Mouse (Mus musculus) heart, embryonic 11.5 days (tissue): ENCODE measurements around the gene Uprt. TPM values are rescaled to one million over a fixed set of nuclear protein-coding genes. Genes with fewer than 3 reads are reported as not detected.

Experiments used
- ATAC-seq: fragments of 200-750 bp; cut with Nextera tagmentation; replicated peaks from 2 replicates; pipeline ENCODE4 v1.8.0; 2017; ENCODE audit warnings: moderate library complexity; ENCODE audit not compliant: insufficient number of reproducible peaks, low FRiP score, low TSS enrichment
- H3K27ac ChIP-seq: fragments of 300-500 bp; sonication (generic); 2 replicates; pipeline ENCODE4 v1.5.1; 2014; ENCODE audit warnings: mild to moderate bottlenecking, low read depth, low read length
- H3K27me3 ChIP-seq: fragments of 300-500 bp; sonication (generic); 2 replicates; pipeline ENCODE4 v1.6.1; 2014; ENCODE audit warnings: mild to moderate bottlenecking, low read length, mixed read lengths; ENCODE audit not compliant: control insufficient read depth, insufficient read depth
- H3K36me3 ChIP-seq: fragments of 300-500 bp; sonication (generic); 2 replicates; pipeline ENCODE4 v1.6.1; 2014; ENCODE audit warnings: mild to moderate bottlenecking, low read length, moderate library complexity, mixed read lengths; ENCODE audit not compliant: control insufficient read depth, insufficient read depth
- H3K4me1 ChIP-seq: fragments of 300-500 bp; sonication (generic); 2 replicates; pipeline ENCODE4 v1.6.1; 2014; ENCODE audit warnings: low read length; ENCODE audit not compliant: control insufficient read depth, insufficient read depth
- H3K4me2 ChIP-seq: fragments of 300-500 bp; sonication (generic); 2 replicates; pipeline ENCODE4 v1.6.1; 2014; ENCODE audit warnings: mild to moderate bottlenecking, moderate library complexity
- H3K4me3 ChIP-seq: fragments of 300-500 bp; sonication (generic); 2 replicates; pipeline ENCODE4 v1.5.1; 2014; ENCODE audit warnings: low read depth, low read length
- H3K9ac ChIP-seq: fragments of 300-500 bp; sonication (generic); 2 replicates; pipeline ENCODE4 v1.6.1; 2014; ENCODE audit warnings: mild to moderate bottlenecking, low read depth, low read length, moderate library complexity
- H3K9me3 ChIP-seq: fragments of 300-500 bp; sonication (generic); replicated peaks from 2 replicates; pipeline ENCODE4 v1.6.1; 2016; ENCODE audit warnings: low read length; ENCODE audit not compliant: control insufficient read depth
- WGBS: fragments of 180-500 bp; shearing (Covaris S2); extraction: QIAGEN DNeasy Blood & Tissue Kit; methylation state at CpG from one replicate; pipeline ENCODE4 v1.1.7; 2014; ENCODE audit not compliant: insufficient replicate concordance; 5-methylcytosine and 5-hydroxymethylcytosine counted together
- polyA plus RNA-seq: library from polyadenylated mRNA; unstranded; fragments of >200 nt; fragmentation: Nextera tagmentation; extraction: Ambion mirVana; gene quantifications from 2 replicates; pipeline ENCODE4 v1.2.1, GENCODE M21; 2014

Uprt gene
- polyA plus RNA-seq, 1 experiment from 2014 or later: 1.9 TPM

- Histone ChIP-seq H3K36me3 (no peaks in the 10 kb centered on the region), H3K9me3 (no peaks in the 10 kb centered on the region), H3K27ac (no peak overlapping the region), H3K4me2 (no peak overlapping the region), H3K4me1 (no peaks in the 10 kb centered on the region), H3K4me3 (no peak overlapping the region), H3K27me3 (no peaks in the 10 kb centered on the region), H3K9ac (no peak overlapping the region)
- no peak for ATAC-seq
- 74% methylated on average over 4 of the region's 4 CpGs for WGBS
Observed at GRCm38 (mm10) chrX:104488870-104489467, 6.4 kb downstream of the Uprt start.

DNA sequence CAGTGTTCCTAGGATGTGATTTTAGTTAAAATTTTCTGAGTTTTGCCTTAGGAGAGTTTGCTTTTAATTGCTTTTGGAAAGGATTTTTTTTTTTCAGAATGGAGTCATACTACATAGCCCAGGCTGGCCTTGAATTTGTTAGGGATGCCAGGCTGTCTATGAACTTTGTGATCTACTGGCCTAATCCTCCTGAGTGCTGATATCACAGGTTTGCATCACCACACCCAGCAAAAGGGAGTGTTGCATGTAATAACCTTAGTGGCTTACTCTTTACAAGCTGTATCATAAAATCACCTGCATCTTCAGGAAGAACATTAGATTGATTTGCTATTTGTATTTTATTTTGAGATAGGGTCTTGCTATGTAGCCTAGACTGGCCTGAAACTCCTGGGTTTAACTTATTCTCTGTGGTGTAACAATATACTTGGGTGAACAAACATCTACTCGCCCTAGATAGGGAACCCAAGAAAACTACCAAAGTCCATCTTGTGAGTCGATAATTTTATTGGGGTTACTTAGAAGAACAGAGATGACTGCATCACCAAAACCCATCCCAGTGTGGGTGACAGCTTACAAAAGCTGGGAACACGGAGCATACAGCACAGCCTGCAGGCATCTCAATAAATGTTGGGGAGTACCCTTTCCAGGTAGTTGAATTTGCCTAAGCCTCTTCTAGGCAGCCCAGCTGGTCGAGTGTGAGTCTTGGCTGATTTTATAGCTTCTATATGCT is 7.2 kb downstream of the Uprt start:
- Histone ChIP-seq H3K9ac (no peak overlapping the region), H3K4me2 (no peak overlapping the region), H3K4me1 (no peaks in the 10 kb centered on the region), H3K27ac (no peak overlapping the region), H3K36me3 (no peaks in the 10 kb centered on the region), H3K4me3 (no peak overlapping the region), H3K9me3 (no peaks in the 10 kb centered on the region), H3K27me3 (no peaks in the 10 kb centered on the region)
- WGBS: 42% methylated on average over 4 of the region's 4 CpGs
- no peak for ATAC-seq

DNA sequence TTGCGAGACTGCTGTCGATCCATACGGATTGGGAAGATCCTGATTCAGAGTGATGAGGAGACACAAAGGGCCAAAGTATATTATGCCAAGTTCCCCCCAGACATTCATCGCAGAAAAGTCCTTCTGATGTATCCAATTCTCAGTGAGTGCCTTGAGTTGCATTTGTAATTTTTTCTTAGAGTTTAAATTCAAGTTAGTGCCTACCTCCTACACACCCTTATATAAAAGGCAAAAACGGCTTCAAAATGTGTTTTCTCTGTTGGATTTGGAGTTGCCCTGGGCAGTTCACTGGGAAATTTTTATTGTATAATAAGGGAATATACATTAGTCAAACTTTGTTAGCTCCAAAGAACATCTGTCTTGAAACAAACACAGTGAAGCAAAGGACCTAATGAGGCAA is 19.1 kb downstream of the Uprt start:
- no peak overlapping the region for H3K27ac ChIP-seq
- ATAC-seq: no peak
- no peak overlapping the region for H3K4me2 ChIP-seq
- no peaks in the 10 kb centered on the region for H3K36me3 ChIP-seq
- H3K9me3 ChIP-seq: no peaks in the 10 kb centered on the region
- no peak overlapping the region for H3K4me3 ChIP-seq
- no peaks in the 10 kb centered on the region for H3K4me1 ChIP-seq
- whole genome bisulfite sequencing: 82% methylated on average over 5 of the region's 5 CpGs
- H3K27me3 ChIP-seq: no peaks in the 10 kb centered on the region
- no peak overlapping the region for H3K9ac ChIP-seq

- 80% methylated on average over 4 of the region's 4 CpGs for WGBS
- ATAC-seq: no peak
- H3K9me3 ChIP-seq: no peaks in the 10 kb centered on the region
- no peaks in the 10 kb centered on the region for H3K36me3 ChIP-seq
- H3K4me2 ChIP-seq: no peak overlapping the region
- no peaks in the 10 kb centered on the region for H3K27me3 ChIP-seq
- H3K4me3 ChIP-seq: no peak overlapping the region
- H3K4me1 ChIP-seq: no peaks in the 10 kb centered on the region
- H3K27ac ChIP-seq: no peak overlapping the region
- no peak overlapping the region for H3K9ac ChIP-seq
Observed at GRCm38 (mm10) chrX:104542635-104543034, 60.0 kb downstream of the Uprt start.

- Histone ChIP-seq H3K27ac (no peak overlapping the region), H3K4me2 (no peak overlapping the region), H3K9ac (no peak overlapping the region), H3K36me3 (no peaks in the 10 kb centered on the region), H3K9me3 (no peaks in the 10 kb centered on the region), H3K27me3 (no peaks in the 10 kb centered on the region), H3K4me3 (no peak overlapping the region), H3K4me1 (no peaks in the 10 kb centered on the region)
- ATAC-seq: no peak
- 62% methylated on average over 4 of the region's 4 CpGs for WGBS
Observed at GRCm38 (mm10) chrX:104543919-104544595, 61.4 kb downstream of the Uprt start.

- ATAC-seq: no peak
- Histone ChIP-seq H3K27me3 (no peaks in the 10 kb centered on the region), H3K36me3 (no peaks in the 10 kb centered on the region), H3K4me1 (no peaks in the 10 kb centered on the region), H3K4me3 (no peak overlapping the region), H3K9ac (no peak overlapping the region), H3K9me3 (no peaks in the 10 kb centered on the region), H3K4me2 (no peak overlapping the region), H3K27ac (no peak overlapping the region)
- 94% methylated on average over 1 of the region's 1 CpGs for WGBS
Observed at GRCm38 (mm10) chrX:104545283-104545682, 62.7 kb downstream of the Uprt start.

Other genes with a start within 250 kb of the Uprt start
- gene Abcb7, start 69.0 kb upstream of the Uprt start, polyA plus RNA-seq: 14.3 and 15.7 TPM in 2 replicates
- gene Zdhhc15, start 188.2 kb downstream of the Uprt start, polyA plus RNA-seq: 9.2 and 11.4 TPM in 2 replicates